Mouse (Mus musculus) heart, embryonic 16.5 days (tissue): Measurements from ENCODE around the gene Prkn. TPM values are rescaled to one million over a fixed set of nuclear protein-coding genes. Genes with fewer than 3 reads are reported as not detected.
A peak's percentile ranks its signal among the peaks of the same experiment; 100 is the strongest.

Experiments used
- ATAC-seq: fragments of 200-750 bp; cut with Nextera tagmentation; replicated peaks from 2 replicates; pipeline ENCODE4 v1.8.0; 2017; ENCODE audit warnings: moderate number of reproducible peaks; ENCODE audit not compliant: insufficient read depth, low FRiP score; ENCODE audit errors: extremely low read depth
- H3K27ac ChIP-seq: fragments of 300-500 bp; sonication (generic); 2 replicates; pipeline ENCODE4 v1.5.1; 2014; ENCODE audit warnings: mild to moderate bottlenecking, low read length, control low read depth, moderate library complexity
- H3K27me3 ChIP-seq: fragments of 300-500 bp; sonication (generic); 2 replicates; pipeline ENCODE4 v1.6.1; 2014; ENCODE audit warnings: low read length, mixed read lengths; ENCODE audit not compliant: control insufficient read depth, insufficient read depth
- H3K36me3 ChIP-seq: fragments of 300-500 bp; sonication (generic); 2 replicates; pipeline ENCODE4 v1.6.1; 2014; ENCODE audit not compliant: control insufficient read depth, insufficient read depth
- H3K4me1 ChIP-seq: fragments of 300-500 bp; sonication (generic); 2 replicates; pipeline ENCODE4 v1.6.1; 2014; ENCODE audit warnings: low read length, mixed read lengths; ENCODE audit not compliant: control insufficient read depth, insufficient read depth
- H3K4me2 ChIP-seq: fragments of 300-500 bp; sonication (generic); 2 replicates; pipeline ENCODE4 v1.6.1; 2014; ENCODE audit warnings: low read depth, mild to moderate bottlenecking, control low read depth, low read length
- H3K4me3 ChIP-seq: fragments of 300-500 bp; sonication (generic); 2 replicates; pipeline ENCODE4 v1.5.1; 2014; ENCODE audit warnings: mild to moderate bottlenecking, control low read depth, low read length
- H3K9ac ChIP-seq: fragments of 300-500 bp; sonication (generic); 2 replicates; pipeline ENCODE4 v1.6.1; 2014; ENCODE audit warnings: low read length, control low read depth
- H3K9me3 ChIP-seq: fragments of 300-500 bp; sonication (generic); replicated peaks from 2 replicates; pipeline ENCODE4 v1.6.1; 2016; ENCODE audit warnings: low read length; ENCODE audit not compliant: control insufficient read depth
- WGBS: fragments of 180-500 bp; shearing (Covaris S2); extraction: QIAGEN DNeasy Blood & Tissue Kit; methylation state at CpG from one replicate; pipeline ENCODE4 v1.1.7; 2014; 5-methylcytosine and 5-hydroxymethylcytosine counted together
- polyA plus RNA-seq: library from polyadenylated mRNA; unstranded; fragments of >200 nt; fragmentation: Nextera tagmentation; extraction: Ambion mirVana; gene quantifications from 2 replicates; pipeline ENCODE4 v1.2.1, GENCODE M21; 2015

Prkn gene
- polyA plus RNA-seq, 1 experiment from 2014 or later = 2.4 TPM

DNA sequence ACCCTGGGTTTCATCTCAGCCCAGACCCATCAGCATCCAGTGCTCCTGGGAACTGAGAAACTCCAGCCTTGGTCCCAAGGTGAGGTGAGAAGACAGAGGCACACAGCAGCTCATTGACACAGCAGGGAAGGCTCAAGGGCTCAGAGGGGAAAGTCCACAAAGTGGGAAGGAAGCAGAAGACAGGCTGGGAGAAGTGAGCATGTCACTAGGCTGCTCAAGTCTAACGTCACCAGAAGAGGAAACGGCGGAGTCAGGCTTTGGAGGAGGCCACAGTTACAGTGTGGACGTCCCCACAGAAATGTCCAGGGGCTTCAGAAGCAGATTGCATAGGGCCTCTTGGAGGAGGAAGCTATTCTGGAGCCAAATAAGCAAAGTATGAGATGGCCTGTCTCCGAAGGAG lies 1189.2 kb downstream of the Prkn start:
- 52% methylated on average over 5 of the region's 5 CpGs for WGBS
- H3K4me1 ChIP-seq = peaks cover 11% of the 10 kb centered on the region; the same call in 1 of the 2 replicates
- no peak overlapping the region for H3K27ac ChIP-seq
- no peak for ATAC-seq
- no peaks in the 10 kb centered on the region for H3K9me3 ChIP-seq
- no peak overlapping the region for H3K4me3 ChIP-seq
- H3K9ac ChIP-seq = no peak overlapping the region
- no peaks in the 10 kb centered on the region for H3K36me3 ChIP-seq
- H3K27me3 ChIP-seq = no peaks in the 10 kb centered on the region
- no peak overlapping the region for H3K4me2 ChIP-seq

DNA sequence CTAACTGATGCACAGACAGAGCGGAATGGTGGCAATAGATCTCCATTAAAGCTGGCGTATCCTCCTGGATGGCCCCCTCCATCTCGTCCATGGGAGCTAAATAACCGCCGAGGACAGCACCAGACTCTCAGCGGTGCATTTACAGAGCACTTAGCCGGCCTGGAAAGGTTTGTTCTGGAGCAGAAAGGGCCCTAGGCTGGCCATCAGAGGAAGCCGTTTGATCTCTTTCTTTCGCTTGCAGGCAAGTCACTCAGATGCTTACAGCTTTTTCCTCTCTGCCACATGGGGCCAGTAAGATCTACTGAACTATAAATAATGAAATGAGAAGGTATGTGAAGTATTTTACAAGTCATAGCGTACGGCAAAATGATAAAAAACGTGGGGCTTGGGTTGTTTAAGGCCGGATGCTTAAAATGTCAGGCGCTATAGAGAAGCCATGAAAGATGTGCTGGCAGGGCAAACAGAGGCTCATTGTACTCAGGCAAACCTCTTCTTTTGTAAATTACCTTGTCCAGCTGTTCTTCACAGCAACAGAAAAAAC lies 1189.8 kb downstream of the Prkn start:
- no peaks in the 10 kb centered on the region for H3K36me3 ChIP-seq
- ATAC-seq = no peak
- H3K9ac ChIP-seq = no peak overlapping the region
- H3K4me1 ChIP-seq = peaks cover 11% of the 10 kb centered on the region; the same call in 1 of the 2 replicates
- no peak overlapping the region for H3K27ac ChIP-seq
- no peak overlapping the region for H3K4me3 ChIP-seq
- H3K9me3 ChIP-seq = no peaks in the 10 kb centered on the region
- peak overlapping the region; percentile 12; the same call in 1 of the 2 replicates for H3K4me2 ChIP-seq
- H3K27me3 ChIP-seq = no peaks in the 10 kb centered on the region
- whole genome bisulfite sequencing = 25% methylated on average over 14 of the region's 14 CpGs

DNA sequence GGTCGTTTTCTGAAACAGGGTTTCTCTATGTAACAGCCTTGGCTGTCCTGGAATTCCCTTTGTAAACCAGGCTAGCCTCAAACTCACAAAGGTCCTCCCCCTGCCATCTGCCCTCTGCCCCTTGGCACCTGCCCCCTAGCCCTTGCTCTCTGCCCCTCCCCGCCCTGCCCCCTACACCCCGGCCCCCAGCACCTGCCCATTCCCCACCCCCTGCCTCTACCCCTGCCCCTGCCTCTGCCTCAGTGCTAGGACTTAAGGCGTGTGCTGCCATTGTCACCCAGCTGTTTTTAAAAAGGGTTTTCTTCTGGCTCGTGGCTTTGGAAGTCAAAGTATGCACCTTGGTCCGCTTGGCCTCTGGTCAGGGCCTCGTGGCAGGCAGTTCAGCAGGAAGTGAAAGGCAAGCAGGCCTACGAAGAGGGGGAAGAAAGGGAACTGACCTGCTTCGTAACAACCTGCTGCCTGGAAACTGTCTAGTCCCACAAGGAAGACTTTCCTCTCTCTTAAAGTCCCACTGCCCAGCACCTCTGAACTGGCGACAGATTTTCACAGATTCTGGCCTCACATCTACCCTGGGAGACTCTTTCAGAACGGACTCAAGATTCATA lies 1190.5 kb downstream of the Prkn start:
- Histone ChIP-seq H3K4me3 (no peak overlapping the region), H3K36me3 (no peaks in the 10 kb centered on the region), H3K9ac (no peak overlapping the region), H3K9me3 (no peaks in the 10 kb centered on the region), H3K27me3 (no peaks in the 10 kb centered on the region; the same call in 1 of the 2 replicates), H3K27ac (no peak overlapping the region), H3K4me2 (peak overlapping the region; percentile 31; the same call in 1 of the 2 replicates), H3K4me1 (peaks cover 11% of the 10 kb centered on the region; the same call in 1 of the 2 replicates)
- 26% methylated on average over 11 of the region's 11 CpGs for WGBS
- no peak for ATAC-seq

DNA sequence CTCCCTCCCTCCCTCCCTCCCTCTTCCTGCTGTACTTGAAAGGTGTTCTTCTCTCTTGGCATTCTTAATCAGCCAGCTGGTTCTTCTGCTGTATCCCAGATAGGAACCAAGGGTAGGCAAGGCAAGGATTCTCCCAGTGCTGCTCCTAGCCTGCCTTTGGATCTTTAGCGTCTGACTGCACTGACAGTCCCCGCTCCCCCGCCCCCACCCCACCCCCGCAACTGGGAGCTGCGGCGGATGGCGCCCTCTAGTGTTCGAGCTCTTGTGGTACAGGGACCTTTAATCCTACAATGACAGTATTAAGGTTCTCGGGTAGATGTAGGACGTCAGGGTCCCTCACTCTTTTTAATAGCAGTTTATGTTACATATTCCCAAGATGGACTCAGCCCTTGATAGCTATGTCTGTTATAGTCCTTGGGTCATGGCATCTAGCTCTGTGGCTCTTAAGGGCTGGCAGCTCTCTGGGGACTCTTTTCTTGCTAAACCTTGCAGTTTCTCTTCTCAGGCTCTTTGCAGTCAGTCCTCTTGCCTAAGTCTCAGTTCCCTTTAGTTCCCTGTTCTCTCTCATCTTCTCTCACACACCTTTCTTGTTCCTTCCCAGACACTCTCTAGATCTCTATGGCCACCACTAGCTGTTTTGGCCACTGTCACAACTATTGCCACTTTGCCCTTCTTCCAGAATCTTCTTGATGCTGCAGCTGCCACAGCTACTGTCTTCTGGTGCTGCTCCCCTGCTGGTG lies 1191.2 kb downstream of the Prkn start:
- H3K36me3 ChIP-seq = no peaks in the 10 kb centered on the region
- ATAC-seq = peak; percentile 53; the same call in 1 of the 2 replicates
- H3K4me3 ChIP-seq = no peak overlapping the region
- under 1% methylated on average over 10 of the region's 10 CpGs for WGBS
- peaks cover 11% of the 10 kb centered on the region; the same call in 1 of the 2 replicates for H3K4me1 ChIP-seq
- H3K27ac ChIP-seq = no peak overlapping the region
- H3K27me3 ChIP-seq = no peaks in the 10 kb centered on the region; the same call in 1 of the 2 replicates
- peak overlapping the region; percentile 32 for H3K4me2 ChIP-seq
- H3K9me3 ChIP-seq = no peaks in the 10 kb centered on the region
- no peak overlapping the region for H3K9ac ChIP-seq

DNA sequence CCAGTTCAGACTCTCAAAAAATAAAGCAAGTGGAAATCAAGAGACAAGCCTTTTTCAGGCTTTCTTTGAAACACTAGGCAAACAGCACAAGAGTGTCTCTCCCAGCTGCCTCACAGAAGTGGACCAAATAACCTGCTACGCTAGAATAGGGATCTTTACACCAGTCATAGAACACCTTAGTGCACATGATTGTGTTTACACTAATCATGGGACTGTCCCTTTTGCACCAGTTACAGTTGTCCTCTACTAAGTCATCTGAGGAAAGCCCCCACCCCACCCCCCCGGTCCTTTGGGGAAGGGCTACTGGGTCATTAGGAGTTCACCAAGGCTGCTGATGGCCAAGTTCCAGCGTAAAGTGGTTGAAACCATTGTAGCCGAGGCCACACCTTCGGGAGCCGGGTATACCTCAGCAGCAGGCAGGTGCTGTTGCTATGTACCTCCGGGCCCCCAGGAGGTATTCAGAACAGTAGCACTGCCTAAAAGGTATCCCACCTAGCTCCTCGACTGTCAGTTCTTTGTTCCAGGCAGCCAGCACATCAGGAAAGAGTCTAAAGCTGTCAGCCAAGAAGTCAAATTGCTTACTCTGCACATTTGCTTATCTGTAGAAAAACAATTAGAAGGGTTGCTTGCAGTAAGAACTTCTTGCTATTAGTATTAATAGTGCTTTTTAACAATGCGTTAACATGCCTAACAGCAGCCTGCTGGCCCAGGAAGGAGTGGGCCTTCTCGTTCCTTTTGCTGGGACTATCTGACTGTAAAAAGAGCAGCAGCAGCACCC lies 1192.0 kb downstream of the Prkn start:
- Histone ChIP-seq H3K27ac (no peak overlapping the region), H3K4me3 (no peak overlapping the region), H3K4me2 (no peak overlapping the region), H3K36me3 (no peaks in the 10 kb centered on the region), H3K4me1 (peaks cover 11% of the 10 kb centered on the region; the same call in 1 of the 2 replicates), H3K9ac (no peak overlapping the region), H3K9me3 (no peaks in the 10 kb centered on the region), H3K27me3 (no peaks in the 10 kb centered on the region; the same call in 1 of the 2 replicates)
- 60% methylated on average over 10 of the region's 10 CpGs for WGBS
- no peak for ATAC-seq

DNA sequence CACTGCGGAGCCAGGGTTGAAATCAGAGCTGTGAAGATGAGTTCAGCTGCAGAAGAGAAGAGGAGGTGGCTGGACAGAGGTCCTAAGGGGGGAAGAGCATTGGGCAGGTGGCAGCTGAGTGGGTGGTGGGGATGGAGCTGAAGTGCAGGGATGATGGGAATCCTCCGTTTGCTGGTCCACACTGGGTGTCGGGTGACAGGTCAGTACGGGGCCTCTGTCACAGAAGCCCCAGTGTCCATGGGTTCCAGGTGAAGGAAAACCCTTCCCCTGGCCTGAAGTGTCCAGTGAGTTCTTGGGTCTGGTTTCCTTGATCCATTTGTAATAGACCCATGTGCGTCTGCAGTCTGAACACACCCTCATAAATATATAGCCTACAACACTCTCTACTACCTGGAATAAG lies 1195.2 kb downstream of the Prkn start:
- no peak for ATAC-seq
- peaks cover 7% of the 10 kb centered on the region; the same call in 1 of the 2 replicates for H3K4me1 ChIP-seq
- H3K9me3 ChIP-seq = no peaks in the 10 kb centered on the region
- no peak overlapping the region for H3K9ac ChIP-seq
- H3K27me3 ChIP-seq = no peaks in the 10 kb centered on the region; the same call in 1 of the 2 replicates
- H3K4me2 ChIP-seq = no peak overlapping the region
- no peak overlapping the region for H3K4me3 ChIP-seq
- 43% methylated on average over 5 of the region's 5 CpGs for WGBS
- no peak overlapping the region for H3K27ac ChIP-seq
- no peaks in the 10 kb centered on the region for H3K36me3 ChIP-seq

DNA sequence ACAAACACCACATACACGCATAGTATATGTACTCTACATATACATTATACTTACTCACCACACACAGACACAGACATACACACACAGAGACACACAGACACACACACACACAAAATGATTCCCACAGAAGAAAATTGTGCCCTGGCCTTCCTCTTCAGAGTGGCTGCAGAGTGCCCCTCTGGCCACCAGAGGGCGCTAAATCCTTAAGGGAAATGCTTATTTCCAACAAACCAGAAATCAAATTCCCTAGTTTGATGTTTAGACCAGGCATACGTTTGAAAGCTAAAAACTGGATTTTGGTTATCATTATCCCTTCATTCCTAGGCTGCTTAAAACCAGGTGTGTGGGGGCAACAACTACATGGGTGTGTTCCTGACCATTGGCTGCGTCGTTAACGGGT lies 1196.0 kb downstream of the Prkn start:
- WGBS = 44% methylated on average over 6 of the region's 6 CpGs
- Histone ChIP-seq H3K4me2 (no peak overlapping the region), H3K9me3 (no peaks in the 10 kb centered on the region), H3K9ac (no peak overlapping the region), H3K27ac (no peak overlapping the region), H3K4me3 (no peak overlapping the region), H3K4me1 (peaks cover 3% of the 10 kb centered on the region; the same call in 1 of the 2 replicates), H3K27me3 (no peaks in the 10 kb centered on the region; the same call in 1 of the 2 replicates), H3K36me3 (no peaks in the 10 kb centered on the region)
- no peak for ATAC-seq

DNA sequence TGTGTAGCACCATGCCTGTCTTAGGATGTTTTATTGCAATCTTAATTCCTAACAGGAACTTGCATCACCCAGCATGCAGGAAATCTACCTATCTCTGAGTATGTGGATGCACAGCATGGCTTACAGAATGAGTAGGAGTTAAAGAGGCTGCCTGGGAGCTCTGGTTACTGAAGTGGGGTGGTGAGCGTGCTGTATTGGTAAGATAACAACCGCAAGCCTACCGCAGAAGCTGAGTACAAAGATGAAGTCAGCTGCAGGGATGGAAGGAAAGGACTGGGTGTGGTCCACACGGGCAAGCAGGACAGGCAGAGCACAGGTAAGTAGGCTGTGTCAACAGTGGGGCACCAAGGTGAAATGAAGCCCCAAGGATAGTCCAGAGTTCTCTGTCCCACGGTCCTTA lies 1196.9 kb downstream of the Prkn start:
- ATAC-seq = no peak
- H3K4me1 ChIP-seq = no peaks in the 10 kb centered on the region; the same call in 1 of the 2 replicates
- no peak overlapping the region for H3K4me2 ChIP-seq

More for the DNA sequence above, 1196.9 kb downstream of the Prkn start:
- Histone ChIP-seq H3K27me3 (no peaks in the 10 kb centered on the region; the same call in 1 of the 2 replicates), H3K9me3 (no peaks in the 10 kb centered on the region), H3K9ac (no peak overlapping the region), H3K36me3 (no peaks in the 10 kb centered on the region), H3K27ac (no peak overlapping the region), H3K4me3 (no peak overlapping the region)
- WGBS = 60% methylated on average over 5 of the region's 5 CpGs
